Comparison of ENCODE assay signal across 9 mouse cellular contexts in genomic region chr8:71633164-71633563, GRCm38 (mm10). TPM values are rescaled to one million over a fixed set of nuclear protein-coding genes. Genes with fewer than 3 reads are reported as not detected.
DNase-seq lines count a peak whose midpoint lies in the region; ATAC-seq lines count a peak whose summit lies in the region.
"Had no signal": no experiment of that assay in that cellular context is flagged by ENCODE, and none has a peak within 500 bp of the region (broad histone marks: within the 10 kb centered on the region; RNA-seq: fewer than 3 reads in every experiment).

No protein-coding gene starts in this region.

- H3K27ac ChIP-seq in limb, embryonic 15.5 days = no peak overlapping the region
- no peak overlapping the region for H3K27ac ChIP-seq in forebrain, embryonic 16.5 days (ENCODE audit: low read length)
- H3K27ac ChIP-seq: midbrain, embryonic 12.5 days had no signal

- WGBS in limb, embryonic 15.5 days = 12% methylated on average over 19 of the region's 22 CpGs
- 8% methylated on average over 19 of the region's 22 CpGs for WGBS in forebrain, embryonic 16.5 days

- intact Hi-C loops in left cerebral cortex, postnatal 4 days (cut with DNase I) = no loop called here

- H3K4me1 ChIP-seq in limb, embryonic 15.5 days = peaks cover 32% of the 10 kb centered on the region
- peaks cover 13% of the 10 kb centered on the region for H3K4me1 ChIP-seq in forebrain, embryonic 16.5 days (replicated peaks; ENCODE audit: control insufficient read depth, insufficient read depth, low read length)

- peak overlapping the region; percentile 14; the same call in 1 of the 2 replicates for H3K4me3 ChIP-seq in limb, embryonic 15.5 days
- no peak overlapping the region for H3K4me3 ChIP-seq in forebrain, embryonic 16.5 days (replicated peaks; ENCODE audit: low read length)
- H3K4me3 ChIP-seq: midbrain, embryonic 12.5 days had no signal

- peaks cover 51% of the 10 kb centered on the region for H3K27me3 ChIP-seq in limb, embryonic 15.5 days
- peaks cover 8% of the 10 kb centered on the region for H3K27me3 ChIP-seq in forebrain, embryonic 16.5 days (replicated peaks; ENCODE audit: control insufficient read depth, insufficient read depth, low read length)

- no peaks in the 10 kb centered on the region for H3K36me3 ChIP-seq in limb, embryonic 15.5 days
- H3K36me3 ChIP-seq in forebrain, embryonic 16.5 days (ENCODE audit: control insufficient read depth, insufficient read depth) = no peaks in the 10 kb centered on the region

- H3K9me3 ChIP-seq in limb, embryonic 15.5 days = no peaks in the 10 kb centered on the region; the same call in 1 of the 2 replicates
- no peaks in the 10 kb centered on the region for H3K9me3 ChIP-seq in forebrain, embryonic 16.5 days (ENCODE audit: control insufficient read depth, low read length)

- no peak overlapping the region for H3K4me2 ChIP-seq in limb, embryonic 15.5 days
- H3K4me2 ChIP-seq in forebrain, embryonic 16.5 days (ENCODE audit: low read length) = no peak overlapping the region

- ATAC-seq in limb, embryonic 15.5 days (ENCODE audit: insufficient number of reproducible peaks, low FRiP score, low TSS enrichment, low read depth) = no peak
- ATAC-seq in forebrain, embryonic 16.5 days = no peak

- no peak overlapping the region for H3K9ac ChIP-seq in limb, embryonic 15.5 days
- H3K9ac ChIP-seq in forebrain, embryonic 16.5 days (replicated peaks; ENCODE audit: low read depth, low read length) = no peak overlapping the region
- H3K9ac ChIP-seq: midbrain, embryonic 12.5 days had no signal

- DNase-seq in left cerebral cortex, postnatal 4 days = peak; percentile 51
- no peak for DNase-seq in left cerebral cortex, adult 11 months (ENCODE audit: low spot score)
- peak; percentile 75 for DNase-seq in adrenal gland, postnatal 10 days
- DNase-seq in heart, adult 9 months (ENCODE audit: low spot score in 2 of 2) = peak; percentile 23 to 38
- peak; percentile 57 for DNase-seq in spleen, adult 12 weeks (ENCODE audit: low spot score)
- no peak for DNase-seq in frontal cortex, postnatal 36 days (ENCODE audit: low spot score in 2 of 2)

RNA-seq across cellular contexts. Expression of gene Colgalt1, which starts 22.4 kb away (rescaled TPM):
- 10 to 100 TPM; 88.2 to 88.6 TPM for total RNA-seq in left cerebral cortex, postnatal 4 days (2021)
- 10 to 100 TPM; 56.3 to 58.9 TPM for total RNA-seq in adrenal gland, postnatal 10 days (2021)
- polyA plus RNA-seq in limb, embryonic 15.5 days (2015; fragmentation: Nextera tagmentation; extraction: Ambion mirVana) = 105 and 108 TPM in 2 replicates
- 60.4 and 63.6 TPM in 2 replicates for polyA plus RNA-seq in forebrain, embryonic 16.5 days (2015; fragmentation: Nextera tagmentation; extraction: Ambion mirVana)

RNA-seq across cellular contexts. Expression of gene Fam129c, which starts 35.7 kb away (rescaled TPM):
- total RNA-seq in left cerebral cortex, postnatal 4 days (2021) = 1 to 10 TPM; 7.9 to 8.0 TPM
- 1 to 10 TPM; 3.9 to 4.2 TPM for total RNA-seq in adrenal gland, postnatal 10 days (2021)
- 5.0 and 5.9 TPM in 2 replicates for polyA plus RNA-seq in limb, embryonic 15.5 days (2015; fragmentation: Nextera tagmentation; extraction: Ambion mirVana)
- 6.2 and 8.4 TPM in 2 replicates for polyA plus RNA-seq in forebrain, embryonic 16.5 days (2015; fragmentation: Nextera tagmentation; extraction: Ambion mirVana)

RNA-seq across cellular contexts. Expression of gene Unc13a, which starts 38.4 kb away (rescaled TPM):
- total RNA-seq in left cerebral cortex, postnatal 4 days (2021) = 100 to 1,000 TPM; 204 to 221 TPM
- total RNA-seq in adrenal gland, postnatal 10 days (2021) = 1 to 10 TPM; 3.8 to 7.1 TPM
- 0.69 and 0.76 TPM in 2 replicates for polyA plus RNA-seq in limb, embryonic 15.5 days (2015; fragmentation: Nextera tagmentation; extraction: Ambion mirVana)
- 23.1 and 33.6 TPM in 2 replicates for polyA plus RNA-seq in forebrain, embryonic 16.5 days (2015; fragmentation: Nextera tagmentation; extraction: Ambion mirVana)

RNA-seq across cellular contexts. Expression of gene Pgls, which starts 41.2 kb away (rescaled TPM):
- total RNA-seq in left cerebral cortex, postnatal 4 days (2021) = 10 to 100 TPM; 85.7 to 97.3 TPM
- total RNA-seq in adrenal gland, postnatal 10 days (2021) = 100 to 1,000 TPM; 233 to 245 TPM
- polyA plus RNA-seq in limb, embryonic 15.5 days (2015; fragmentation: Nextera tagmentation; extraction: Ambion mirVana) = 200 and 202 TPM in 2 replicates
- polyA plus RNA-seq in forebrain, embryonic 16.5 days (2015; fragmentation: Nextera tagmentation; extraction: Ambion mirVana) = 167 and 189 TPM in 2 replicates

RNA-seq across cellular contexts. Expression of gene Jak3, which starts 42.9 kb away (rescaled TPM):
- total RNA-seq in left cerebral cortex, postnatal 4 days (2021) = 1 to 10 TPM; 4.5 to 5.5 TPM
- 10 to 100 TPM; 18.5 to 25.9 TPM for total RNA-seq in adrenal gland, postnatal 10 days (2021)
- 5.3 and 6.4 TPM in 2 replicates for polyA plus RNA-seq in limb, embryonic 15.5 days (2015; fragmentation: Nextera tagmentation; extraction: Ambion mirVana)
- polyA plus RNA-seq in forebrain, embryonic 16.5 days (2015; fragmentation: Nextera tagmentation; extraction: Ambion mirVana) = 3.4 and 4.1 TPM in 2 replicates

Comparison
In these comparisons a context has a peak if more than half of its experiments do, and no peak if none do; other contexts are left out.
1. DNase-seq: peak in left cerebral cortex, postnatal 4 days (single experiment), adrenal gland, postnatal 10 days (single experiment), heart, adult 9 months (2 of 2) and spleen, adult 12 weeks (single experiment); none in left cerebral cortex, adult 11 months (single experiment) and frontal cortex, postnatal 36 days (0 of 2).
2. RNA of gene Unc13a, which starts 38.4 kb away (total RNA-seq): 204 to 221 TPM in left cerebral cortex, postnatal 4 days; 3.8 to 7.1 TPM in adrenal gland, postnatal 10 days; every median in the first group is over 10 times any median in the second.